Mouse (Mus musculus): ENCODE data around the gene Gm20388. TPM values are rescaled to one million over a fixed set of nuclear protein-coding genes. Genes with fewer than 3 reads are reported as not detected.

Gene Gm20388
- polyA plus RNA-seq, 1 experiment from 2014 or later: not detected

- peak; percentile 8; the same call in 1 of the 2 replicates for ATAC-seq (ENCODE audit: extremely low read depth, insufficient number of reproducible peaks, low FRiP score, low TSS enrichment)
- peak overlapping the region; percentile 5; the same call in 1 of the 2 replicates for H3K27ac ChIP-seq (replicated peaks)
These were observed 1092.4 kb downstream of the Gm20388 start for GRCm38 (mm10) chr8:121002871-121003539.

GRCm38 (mm10) chr8:121003639-121004038 is 1093.0 kb downstream of the Gm20388 start:
- H3K9me3 ChIP-seq: peaks cover 6% of the 10 kb centered on the region; the same call in 1 of the 2 replicates
- no peak overlapping the region for H3K4me2 ChIP-seq
- no peaks in the 10 kb centered on the region for H3K36me3 ChIP-seq
- H3K4me1 ChIP-seq: peaks cover 9% of the 10 kb centered on the region; the same call in 1 of the 2 replicates
- WGBS: 31% methylated on average over 2 of the region's 2 CpGs
- no peak overlapping the region for H3K27ac ChIP-seq (replicated peaks)
- no peak overlapping the region for H3K9ac ChIP-seq
- H3K27me3 ChIP-seq (replicated peaks): peaks cover 61% of the 10 kb centered on the region
- no peak overlapping the region for H3K4me3 ChIP-seq
- ATAC-seq (ENCODE audit: extremely low read depth, insufficient number of reproducible peaks, low FRiP score, low TSS enrichment): no peak

More at GRCm38 (mm10) chr8:121002871-121003539, 1092.4 kb downstream of the Gm20388 start:
- Histone ChIP-seq H3K9ac (no peak overlapping the region), H3K4me1 (peaks cover 9% of the 10 kb centered on the region; the same call in 1 of the 2 replicates), H3K36me3 (no peaks in the 10 kb centered on the region), H3K4me3 (no peak overlapping the region), H3K27me3 (replicated peaks) (peaks cover 62% of the 10 kb centered on the region), H3K9me3 (peaks cover 6% of the 10 kb centered on the region; the same call in 1 of the 2 replicates), H3K4me2 (no peak overlapping the region)
- WGBS: 37% methylated on average over 17 of the region's 17 CpGs

DNA sequence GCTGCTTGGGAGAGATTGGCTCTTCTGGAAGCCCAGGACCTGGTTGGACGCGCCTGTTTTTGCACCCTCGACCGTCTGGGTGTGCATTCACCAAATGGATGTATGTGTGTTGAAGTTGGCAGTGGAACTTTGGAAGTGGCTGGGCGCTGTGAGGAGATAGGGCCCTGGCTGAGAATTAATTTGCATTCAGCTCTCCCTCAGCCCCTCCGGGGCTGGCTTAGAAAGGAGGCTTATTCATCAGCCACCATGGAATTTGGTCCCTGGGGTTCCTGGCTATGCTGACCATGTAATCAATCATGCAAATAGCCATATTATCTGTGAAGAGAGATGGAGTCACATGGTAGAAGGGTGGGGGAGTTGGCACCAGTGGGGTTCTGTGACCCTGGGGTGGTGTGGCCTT is 1102.7 kb downstream of the Gm20388 start:
- Histone ChIP-seq H3K4me2 (no peak overlapping the region), H3K27ac (replicated peaks) (no peak overlapping the region), H3K9me3 (no peaks in the 10 kb centered on the region), H3K36me3 (no peaks in the 10 kb centered on the region), H3K9ac (no peak overlapping the region), H3K4me3 (no peak overlapping the region), H3K4me1 (no peaks in the 10 kb centered on the region), H3K27me3 (replicated peaks) (peaks cover 92% of the 10 kb centered on the region)
- 60% methylated on average over 6 of the region's 6 CpGs for WGBS
- ATAC-seq (ENCODE audit: extremely low read depth, insufficient number of reproducible peaks, low FRiP score, low TSS enrichment): no peak

- Histone ChIP-seq H3K27me3 (replicated peaks) (peaks cover 89% of the 10 kb centered on the region), H3K9me3 (0 out of 2 replicates have a peak, but pooled peaks cover 5% of the 10 kb centered on the region), H3K9ac (no peak overlapping the region), H3K4me1 (peaks cover 8% of the 10 kb centered on the region), H3K4me3 (no peak overlapping the region), H3K27ac (replicated peaks) (no peak overlapping the region), H3K36me3 (no peaks in the 10 kb centered on the region), H3K4me2 (no peak overlapping the region)
- 66% methylated on average over 17 of the region's 17 CpGs for WGBS
- ATAC-seq (ENCODE audit: extremely low read depth, insufficient number of reproducible peaks, low FRiP score, low TSS enrichment): no peak
These were observed 1106.0 kb downstream of the Gm20388 start for GRCm38 (mm10) chr8:121016621-121017020.

DNA sequence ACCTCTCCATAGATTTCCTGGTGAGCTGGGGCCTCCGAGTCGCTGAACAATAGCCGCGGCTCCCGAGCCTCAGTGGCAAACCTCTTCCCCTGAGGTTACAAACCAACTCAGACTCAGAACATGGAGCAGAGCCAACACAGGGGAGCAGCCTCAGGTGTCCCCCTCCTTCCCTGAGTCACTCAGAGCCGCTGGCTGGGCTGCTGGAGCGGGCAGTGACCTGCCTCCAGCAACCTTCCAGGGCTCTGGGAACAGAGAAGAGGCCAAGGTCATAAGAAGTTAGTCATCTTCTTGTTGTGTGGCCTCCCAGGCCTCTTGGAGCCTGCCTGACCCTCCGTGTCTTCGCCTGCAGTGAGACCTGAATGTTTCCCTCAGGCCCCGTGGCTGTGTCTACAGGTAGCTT is 1107.6 kb downstream of the Gm20388 start:
- Histone ChIP-seq H3K4me1 (peaks cover 12% of the 10 kb centered on the region), H3K9ac (no peak overlapping the region), H3K4me3 (no peak overlapping the region), H3K4me2 (no peak overlapping the region), H3K9me3 (0 out of 2 replicates have a peak, but pooled peaks cover 5% of the 10 kb centered on the region), H3K27me3 (replicated peaks) (peaks cover 90% of the 10 kb centered on the region), H3K36me3 (no peaks in the 10 kb centered on the region), H3K27ac (replicated peaks) (no peak overlapping the region)
- ATAC-seq (ENCODE audit: extremely low read depth, insufficient number of reproducible peaks, low FRiP score, low TSS enrichment): no peak
- WGBS: 66% methylated on average over 10 of the region's 10 CpGs

DNA sequence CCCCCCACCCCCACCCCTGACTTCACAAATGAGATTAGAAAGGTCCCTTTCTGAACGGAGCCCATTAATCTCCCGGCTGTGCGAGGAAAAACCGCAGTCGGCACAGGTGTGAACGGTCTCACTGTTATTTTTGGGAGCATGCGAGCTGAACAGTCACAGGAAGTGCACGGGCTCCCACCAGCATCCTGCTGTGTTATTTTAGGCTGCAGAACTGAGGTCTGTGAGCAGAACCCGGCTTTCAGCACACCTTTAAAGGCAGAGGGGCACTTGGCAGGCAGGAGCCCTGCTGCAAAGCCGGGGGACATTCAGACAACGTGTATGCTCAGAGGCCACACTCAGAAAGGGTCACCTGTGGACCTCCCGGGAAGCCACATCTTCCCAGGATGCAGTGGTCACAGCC is 1110.8 kb downstream of the Gm20388 start:
- no peak overlapping the region for H3K27ac ChIP-seq (replicated peaks)
- no peaks in the 10 kb centered on the region for H3K36me3 ChIP-seq
- H3K27me3 ChIP-seq (replicated peaks): peaks cover 92% of the 10 kb centered on the region
- H3K4me1 ChIP-seq: peaks cover 12% of the 10 kb centered on the region
- ATAC-seq (ENCODE audit: extremely low read depth, insufficient number of reproducible peaks, low FRiP score, low TSS enrichment): no peak
- no peak overlapping the region for H3K9ac ChIP-seq
- no peak overlapping the region for H3K4me3 ChIP-seq
- no peak overlapping the region for H3K4me2 ChIP-seq
- H3K9me3 ChIP-seq: 0 out of 2 replicates have a peak, but pooled peaks cover 5% of the 10 kb centered on the region
- WGBS: 25% methylated on average over 12 of the region's 12 CpGs

DNA sequence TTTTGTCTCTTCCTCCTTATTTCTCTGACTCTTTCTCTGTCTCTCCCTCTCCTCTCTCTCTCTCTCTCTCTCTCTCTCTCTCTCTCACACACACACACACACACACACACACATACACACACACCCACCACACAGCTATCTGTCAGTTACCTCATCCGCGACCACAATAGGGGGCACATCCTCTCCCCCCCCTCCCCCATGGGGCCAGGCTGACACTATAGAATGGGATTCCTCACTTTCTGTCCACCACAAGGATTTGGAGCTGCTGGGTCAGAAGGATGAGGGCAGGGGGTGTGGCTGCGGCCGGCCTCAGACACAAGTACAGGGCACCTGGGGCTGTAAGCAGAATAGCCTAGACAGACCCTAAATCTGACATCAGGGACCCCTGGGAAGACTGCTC is 1112.4 kb downstream of the Gm20388 start:
- no peaks in the 10 kb centered on the region for H3K36me3 ChIP-seq
- peaks cover 19% of the 10 kb centered on the region for H3K4me1 ChIP-seq
- no peak overlapping the region for H3K4me3 ChIP-seq
- peaks cover 85% of the 10 kb centered on the region for H3K27me3 ChIP-seq (replicated peaks)
- 86% methylated on average over 4 of the region's 4 CpGs for WGBS
- no peak overlapping the region for H3K27ac ChIP-seq (replicated peaks)
- H3K9ac ChIP-seq: no peak overlapping the region
- 0 out of 2 replicates have a peak, but pooled peaks cover 5% of the 10 kb centered on the region for H3K9me3 ChIP-seq
- no peak for ATAC-seq (ENCODE audit: extremely low read depth, insufficient number of reproducible peaks, low FRiP score, low TSS enrichment)
- H3K4me2 ChIP-seq: no peak overlapping the region

- Histone ChIP-seq H3K9ac (no peak overlapping the region), H3K27me3 (replicated peaks) (peaks cover 77% of the 10 kb centered on the region), H3K9me3 (0 out of 2 replicates have a peak, but pooled peaks cover 5% of the 10 kb centered on the region), H3K4me3 (no peak overlapping the region), H3K36me3 (no peaks in the 10 kb centered on the region), H3K4me1 (peaks cover 24% of the 10 kb centered on the region), H3K27ac (replicated peaks) (no peak overlapping the region), H3K4me2 (no peak overlapping the region)
- 49% methylated on average over 18 of the region's 18 CpGs for WGBS
- ATAC-seq (ENCODE audit: extremely low read depth, insufficient number of reproducible peaks, low FRiP score, low TSS enrichment): no peak
These were observed 1113.1 kb downstream of the Gm20388 start for GRCm38 (mm10) chr8:121023736-121024135.

DNA sequence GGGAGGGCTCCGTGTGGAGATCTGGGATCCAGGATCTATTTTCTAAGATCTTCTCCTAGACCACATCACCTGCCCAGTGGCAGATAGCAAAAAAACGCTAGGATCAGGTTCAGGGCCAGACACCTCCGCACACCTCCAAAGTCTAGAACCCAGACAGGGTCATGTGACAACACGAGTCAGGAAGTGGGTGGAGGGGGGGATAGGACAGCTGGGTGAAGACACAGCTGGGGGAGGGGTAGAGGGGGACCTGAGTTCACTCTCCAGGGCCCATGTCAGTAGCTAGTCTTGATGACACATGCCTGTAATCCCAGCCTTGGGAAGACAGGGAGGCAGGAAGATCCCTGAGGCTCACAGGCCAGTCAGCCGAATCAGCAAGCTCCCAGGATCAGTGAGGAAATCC is 1114.8 kb downstream of the Gm20388 start:
- 56% methylated on average over 5 of the region's 5 CpGs for WGBS
- H3K4me2 ChIP-seq: no peak overlapping the region
- no peak for ATAC-seq (ENCODE audit: extremely low read depth, insufficient number of reproducible peaks, low FRiP score, low TSS enrichment)

DNA sequence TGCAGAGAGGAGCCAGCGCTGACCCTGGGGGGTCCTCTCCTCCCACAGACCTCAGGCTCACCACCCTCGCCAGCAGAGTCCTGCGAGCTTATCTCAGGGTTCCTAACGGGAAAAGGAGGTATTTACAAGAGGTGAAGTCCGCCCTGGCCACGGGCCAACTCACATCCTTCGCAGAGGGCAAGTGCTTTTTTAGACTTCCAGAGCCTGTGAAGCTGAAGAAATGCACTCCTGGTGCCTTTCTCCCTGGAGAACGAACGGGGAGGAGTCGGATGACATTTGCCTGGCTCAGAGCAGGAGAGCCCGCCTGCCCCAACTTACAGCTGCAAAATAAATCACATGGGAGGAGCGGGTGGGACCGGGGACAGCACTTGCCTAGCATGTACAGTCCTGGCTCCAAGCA is 1117.1 kb downstream of the Gm20388 start:
- peaks cover 80% of the 10 kb centered on the region for H3K27me3 ChIP-seq (replicated peaks)
- no peak overlapping the region for H3K27ac ChIP-seq (replicated peaks)
- H3K4me3 ChIP-seq: no peak overlapping the region
- H3K9ac ChIP-seq: no peak overlapping the region
- 8% methylated on average over 13 of the region's 13 CpGs for WGBS
- no peak for ATAC-seq (ENCODE audit: extremely low read depth, insufficient number of reproducible peaks, low FRiP score, low TSS enrichment)
- H3K4me2 ChIP-seq: peak overlapping the region; percentile 12; the same call in 1 of the 2 replicates
- peaks cover 12% of the 10 kb centered on the region for H3K4me1 ChIP-seq
- no peaks in the 10 kb centered on the region for H3K9me3 ChIP-seq
- no peaks in the 10 kb centered on the region for H3K36me3 ChIP-seq

More for the DNA sequence above, 1114.8 kb downstream of the Gm20388 start:
- Histone ChIP-seq H3K9me3 (no peaks in the 10 kb centered on the region), H3K27me3 (replicated peaks) (peaks cover 81% of the 10 kb centered on the region), H3K4me3 (no peak overlapping the region), H3K4me1 (peaks cover 24% of the 10 kb centered on the region), H3K36me3 (no peaks in the 10 kb centered on the region), H3K9ac (no peak overlapping the region), H3K27ac (replicated peaks) (no peak overlapping the region)

- Histone ChIP-seq H3K27me3 (replicated peaks) (peaks cover 76% of the 10 kb centered on the region), H3K4me1 (peaks cover 12% of the 10 kb centered on the region), H3K9me3 (no peaks in the 10 kb centered on the region), H3K36me3 (no peaks in the 10 kb centered on the region), H3K4me2 (no peak overlapping the region), H3K27ac (replicated peaks) (no peak overlapping the region), H3K4me3 (no peak overlapping the region), H3K9ac (no peak overlapping the region)
- 80% methylated on average over 6 of the region's 6 CpGs for WGBS
- no peak for ATAC-seq (ENCODE audit: extremely low read depth, insufficient number of reproducible peaks, low FRiP score, low TSS enrichment)
These were observed 1118.4 kb downstream of the Gm20388 start for GRCm38 (mm10) chr8:121029076-121029475.

All from heart, embryonic 13.5 days (tissue).